ENCODE assay signal across 8 mouse cellular contexts in the genomic region with DNA sequence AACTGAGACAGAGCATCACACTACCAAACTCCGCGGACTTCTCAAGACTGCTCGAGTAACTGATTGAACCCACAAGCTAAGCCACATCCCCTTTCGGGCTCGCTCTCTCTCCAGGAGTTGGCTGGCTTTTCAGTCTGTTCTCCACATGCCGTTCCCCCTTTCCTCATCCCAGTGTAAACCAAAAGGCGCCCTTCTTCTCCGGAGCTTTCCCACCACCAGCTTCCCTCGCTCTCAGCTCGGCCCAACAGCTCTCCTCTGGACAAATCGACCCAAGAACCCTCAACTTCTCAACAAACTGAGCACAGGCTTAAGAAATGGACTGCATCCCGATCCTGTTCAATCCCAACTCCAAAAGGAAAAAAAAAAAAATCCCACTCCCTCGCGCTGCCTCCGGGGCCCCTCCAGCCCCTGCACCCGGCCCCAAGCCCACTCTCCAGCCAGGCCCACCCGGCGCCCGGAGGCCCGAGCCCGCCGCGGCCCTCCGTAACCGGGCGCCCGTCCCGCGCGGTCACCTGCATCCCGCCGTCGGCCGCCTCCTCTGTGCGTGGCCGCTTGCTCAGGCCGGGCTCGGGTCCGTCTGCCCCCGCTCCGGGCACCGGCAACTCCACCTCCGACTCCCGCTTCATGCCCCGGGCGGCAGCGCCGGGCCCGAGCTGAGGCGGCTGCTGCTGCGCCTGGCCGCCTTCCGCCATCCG. TPM values are rescaled to one million over a fixed set of nuclear protein-coding genes. Genes with fewer than 3 reads are reported as not detected.
DNase-seq lines count a peak whose midpoint lies in the region; ATAC-seq and TF ChIP-seq lines count a peak whose summit lies in the region.

No protein-coding gene starts in this region.

- H3K27me3 ChIP-seq in megakaryocyte, embryonic 14.5 days (replicated peaks) = peaks cover 74% of the 10 kb centered on the region
- H3K27me3 ChIP-seq in hindbrain, embryonic 15.5 days = no peaks in the 10 kb centered on the region
- H3K27me3 ChIP-seq in midbrain, embryonic 15.5 days (replicated peaks) = no peaks in the 10 kb centered on the region

- peak overlapping the region; percentile 99 for H3K27ac ChIP-seq in gastrocnemius, adult 2 months
- peak overlapping the region; percentile 96 for H3K27ac ChIP-seq in hindbrain, embryonic 15.5 days (replicated peaks)
- H3K27ac ChIP-seq in midbrain, embryonic 15.5 days = peak overlapping the region; percentile 98

- H3K4me2 ChIP-seq in hindbrain, embryonic 15.5 days = peak overlapping the region; percentile 86
- H3K4me2 ChIP-seq in midbrain, embryonic 15.5 days = peak overlapping the region; percentile 74

- TF ChIP-seq CTCF in gastrocnemius, adult 2 months (IDR thresholded peaks at IDR 0.05) = no peak

- no peak for ATAC-seq in megakaryocyte, adult 5-6 weeks (ENCODE audit: poor library complexity, severe bottlenecking)
- ATAC-seq in hindbrain, embryonic 15.5 days (ENCODE audit: low FRiP score, low read depth) = peak; percentile 21; the same call in 1 of the 2 replicates
- peak; percentile 40; the same call in 1 of the 2 replicates for ATAC-seq in midbrain, embryonic 15.5 days (replicated peaks)

- intact Hi-C loops in gastrocnemius, adult 2 months (cut with DNase I) = no loop called here
- intact Hi-C loops in left cerebral cortex, postnatal 4 days (cut with DNase I) = loop anchor here (10.0 kb wide), 1 partner anchor 81 kb away; no protein-coding TSS in a partner anchor

- DNase-seq in cerebellum, postnatal 14 days = peak; percentile 41 to 58
- peak; percentile 46 for DNase-seq in gastrocnemius, adult 2 months
- peak; percentile 46 for DNase-seq in left cerebral cortex, postnatal 4 days
- DNase-seq in testis, postnatal 14 days (ENCODE audit: low spot score) = peak; percentile 40

- H3K9me3 ChIP-seq in megakaryocyte, embryonic 14.5 days = 0 out of 2 replicates have a peak, but pooled peaks cover 6% of the 10 kb centered on the region
- no peaks in the 10 kb centered on the region for H3K9me3 ChIP-seq in hindbrain, embryonic 15.5 days
- H3K9me3 ChIP-seq in midbrain, embryonic 15.5 days = no peaks in the 10 kb centered on the region

- peak overlapping the region; percentile 92 for H3K9ac ChIP-seq in hindbrain, embryonic 15.5 days
- peak overlapping the region; percentile 81 for H3K9ac ChIP-seq in midbrain, embryonic 15.5 days

- under 1% methylated on average over 49 of the region's 54 CpGs for WGBS in hindbrain, embryonic 15.5 days
- under 1% methylated on average over 49 of the region's 54 CpGs for WGBS in midbrain, embryonic 15.5 days

- peaks cover 17% of the 10 kb centered on the region for H3K4me1 ChIP-seq in megakaryocyte, embryonic 14.5 days
- H3K4me1 ChIP-seq in hindbrain, embryonic 15.5 days (replicated peaks) = peaks cover 28% of the 10 kb centered on the region
- H3K4me1 ChIP-seq in midbrain, embryonic 15.5 days = peaks cover 30% of the 10 kb centered on the region

- peak overlapping the region; percentile 91 for H3K4me3 ChIP-seq in megakaryocyte, embryonic 14.5 days (replicated peaks)
- peak overlapping the region; percentile 89 for H3K4me3 ChIP-seq in gastrocnemius, adult 2 months
- peak overlapping the region; percentile 72 for H3K4me3 ChIP-seq in hindbrain, embryonic 15.5 days
- H3K4me3 ChIP-seq in midbrain, embryonic 15.5 days = peak overlapping the region; percentile 96

- H3K36me3 ChIP-seq in megakaryocyte, embryonic 14.5 days (replicated peaks; ENCODE audit: low read length) = no peaks in the 10 kb centered on the region
- H3K36me3 ChIP-seq in hindbrain, embryonic 15.5 days = no peaks in the 10 kb centered on the region
- H3K36me3 ChIP-seq in midbrain, embryonic 15.5 days (replicated peaks) = no peaks in the 10 kb centered on the region

RNA-seq across cellular contexts. Expression of a gene that starts 0.8 kb away (rescaled TPM):
- 0.76 and 3.6 TPM in 2 replicates for polyA plus RNA-seq in megakaryocyte, embryonic 14.5 days (2012; ENCODE audit: insufficient read depth, low replicate concordance)
- total RNA-seq in megakaryocyte, adult 5-6 weeks (2015) = 0.13 TPM in 1 of 2 replicates, not detected in the other
- 0.12 and 0.51 TPM in 2 replicates for total RNA-seq in megakaryocyte, adult 5-6 weeks (2017)
- total RNA-seq in gastrocnemius, adult 2 months (2021) = 10 to 100 TPM; 48.2 to 78.6 TPM
- polyA plus RNA-seq in hindbrain, embryonic 15.5 days (2015; fragmentation: Nextera tagmentation; extraction: Ambion mirVana) = 140 and 151 TPM in 2 replicates
- total RNA-seq in left cerebral cortex, postnatal 4 days (2021) = 100 to 1,000 TPM; 418 to 432 TPM
- polyA plus RNA-seq in midbrain, embryonic 15.5 days (2015; fragmentation: Nextera tagmentation; extraction: Ambion mirVana) = 181 and 185 TPM in 2 replicates

Comparison
In these comparisons a context has a peak if more than half of its experiments do, and no peak if none do; other contexts are left out.
1. RNA of a gene that starts 0.8 kb away (total RNA-seq): 418 to 432 TPM in left cerebral cortex, postnatal 4 days and 48.2 to 78.6 TPM in gastrocnemius, adult 2 months; 0.12 to 0.51 TPM in megakaryocyte, adult 5-6 weeks; every median in the first group is over 10 times any median in the second.
2. Peak in every context shown above with its lines, with median percentiles within 50 percentile points of each other: H3K4me3 ChIP-seq, DNase-seq and H3K27ac ChIP-seq.